Mouse (Mus musculus) erythroblast, embryonic 14.5 days (primary cell): ENCODE results near the gene Olfr877.

Experiments
- GATA1 ChIP-seq: IDR thresholded peaks from 2 replicates; pipeline ENCODE4 v1.6.1; 2012; ENCODE audit warnings: low read length, inconsistent platforms, mixed read lengths
- TAL1 ChIP-seq: IDR thresholded peaks from 3 replicates; pipeline ENCODE4 v1.6.1; 2012; ENCODE audit warnings: low read length, inconsistent platforms, mixed read lengths

DNA sequence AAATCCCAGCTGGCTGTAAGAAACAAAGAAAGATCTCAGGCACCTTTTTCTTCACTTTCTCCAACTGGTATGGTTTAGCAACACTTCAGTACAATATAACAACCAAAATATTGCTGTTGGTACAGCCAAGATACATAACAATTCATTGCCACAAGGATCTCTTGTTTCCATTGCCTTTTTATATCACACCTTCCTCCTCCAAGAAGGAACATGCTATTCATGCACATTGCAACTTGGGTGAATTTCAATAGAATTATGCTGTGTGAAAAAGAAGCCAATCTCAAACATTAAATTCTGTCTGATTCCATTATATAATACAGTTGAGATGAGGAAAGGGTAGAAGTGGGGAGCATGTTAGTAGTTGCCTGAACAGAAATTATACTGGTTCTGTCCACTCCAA, 24.2 kb upstream of the Olfr877 start:
- no peak for TF ChIP-seq TAL1
- no peak for TF ChIP-seq GATA1
